Mouse (Mus musculus) MEL (cell line): ENCODE data around the gene Rad51d. TPM values are rescaled to one million over a fixed set of nuclear protein-coding genes. Genes with fewer than 3 reads are reported as not detected.
A peak's percentile ranks its signal among the peaks of the same experiment; 100 is the strongest.

Source experiments
- DNase-seq: peaks from one replicate; pipeline ENCODE4 v3.0.0; 2011; ENCODE audit warnings: low read depth, low spot score
- H3K27ac ChIP-seq: 2 replicates; pipeline ENCODE4 v1.5.1; 2012; ENCODE audit warnings: low read depth, mild to moderate bottlenecking, control low read depth, low read length, moderate library complexity; ENCODE audit not compliant: control insufficient read depth
- H3K27me3 ChIP-seq, 2 experiments: fragments of 150-350 bp in 1 of 2; sonication (generic) in 1 of 2; 2 replicates each; pipeline ENCODE4 v1.6.1; 2012; ENCODE audit warnings: low read length in 2 of 2, mild to moderate bottlenecking in 2 of 2, improper control_type of control experiment in 1 of 2, moderate library complexity in 1 of 2; ENCODE audit not compliant: insufficient read depth in 2 of 2, control insufficient read depth in 1 of 2
- H3K36me3 ChIP-seq, 2 experiments: 2 replicates each; pipeline ENCODE4 v1.6.1; 2012 to 2014; ENCODE audit warnings: low read length in 2 of 2, improper control_type of control experiment in 1 of 2, inconsistent platforms in 1 of 2, mild to moderate bottlenecking in 1 of 2; ENCODE audit not compliant: insufficient read depth in 2 of 2, control insufficient read depth in 1 of 2
- H3K4me1 ChIP-seq, 2 experiments: fragments of 150-350 bp in 1 of 2; sonication (generic) in 1 of 2; 2 replicates each; pipeline ENCODE4 v1.6.1; 2012; ENCODE audit warnings: low read length in 2 of 2, improper control_type of control experiment in 1 of 2, mild to moderate bottlenecking in 1 of 2; ENCODE audit not compliant: insufficient read depth in 2 of 2, control insufficient read depth in 1 of 2
- H3K4me3 ChIP-seq, 2 experiments: fragments of 150-350 bp in 1 of 2; sonication (generic) in 1 of 2; 2 replicates each; pipeline ENCODE4 v1.5.1; 2012; ENCODE audit warnings: low read depth in 2 of 2, low read length in 2 of 2, mild to moderate bottlenecking in 2 of 2, moderate library complexity in 2 of 2, control low read depth in 1 of 2, improper control_type of control experiment in 1 of 2; ENCODE audit not compliant: control insufficient read depth in 1 of 2, insufficient read depth in 1 of 2
- H3K79me2 ChIP-seq: 2 replicates; pipeline ENCODE4 v1.6.1; 2012; ENCODE audit warnings: mild to moderate bottlenecking, low read length, moderate library complexity; ENCODE audit not compliant: control insufficient read depth, poor library complexity, insufficient read depth
- H3K9ac ChIP-seq: 2 replicates; pipeline ENCODE4 v1.6.1; 2012; ENCODE audit warnings: low read depth, mild to moderate bottlenecking, control low read depth, low read length, moderate library complexity; ENCODE audit not compliant: control insufficient read depth, poor library complexity, severe bottlenecking
- H3K9me3 ChIP-seq: fragments of 150-350 bp; sonication (generic); replicated peaks from 2 replicates; pipeline ENCODE4 v1.6.1; 2012; ENCODE audit warnings: mild to moderate bottlenecking, low read length, improper control_type of control experiment, moderate library complexity; ENCODE audit not compliant: insufficient read depth
- BHLHE40 ChIP-seq: IDR thresholded peaks from 2 replicates; pipeline ENCODE4 v1.6.1; 2012; ENCODE audit warnings: low read depth, mild to moderate bottlenecking, inconsistent platforms, low read length, improper control_type of control experiment, borderline replicate concordance
- CHD1 ChIP-seq: IDR thresholded peaks from 2 replicates; pipeline ENCODE4 v1.6.1; 2012; ENCODE audit warnings: low read depth, mild to moderate bottlenecking, inconsistent platforms, low read length, improper control_type of control experiment
- EP300 ChIP-seq, 2 experiments: IDR thresholded peaks; 2 replicates each; pipeline ENCODE4 v1.6.1; 2011; ENCODE audit warnings: improper control_type of control experiment in 2 of 2, low read length in 2 of 2, low read depth in 1 of 2, mild to moderate bottlenecking in 1 of 2
- GABPA ChIP-seq: IDR thresholded peaks from 2 replicates; pipeline ENCODE4 v1.6.1; 2012; ENCODE audit warnings: low read depth, mild to moderate bottlenecking, inconsistent platforms, low read length, improper control_type of control experiment, moderate library complexity
- GATA1 ChIP-seq: IDR thresholded peaks from 2 replicates; pipeline ENCODE4 v1.6.1; 2011; ENCODE audit warnings: low read depth, low read length, improper control_type of control experiment
- HCFC1 ChIP-seq: IDR thresholded peaks from 2 replicates; pipeline ENCODE4 v1.6.1; 2012; ENCODE audit warnings: low read depth, mild to moderate bottlenecking, inconsistent platforms, low read length, improper control_type of control experiment, moderate library complexity
- JUND ChIP-seq: IDR thresholded peaks from 2 replicates; pipeline ENCODE4 v1.6.1; 2011; ENCODE audit warnings: low read depth, mild to moderate bottlenecking, improper control_type of control experiment, low read length
- KAT2A ChIP-seq: conservative IDR thresholded peaks from 2 replicates; pipeline ENCODE4 v1.6.1; 2012; ENCODE audit warnings: low read depth, low read length, improper control_type of control experiment, inconsistent platforms
- MAX ChIP-seq: IDR thresholded peaks from 2 replicates; pipeline ENCODE4 v1.6.1; 2011; ENCODE audit warnings: low read length, improper control_type of control experiment
- MXI1 ChIP-seq: IDR thresholded peaks from 2 replicates; pipeline ENCODE4 v1.6.1; 2011; ENCODE audit warnings: mild to moderate bottlenecking, low read depth, low read length, improper control_type of control experiment
- MYB ChIP-seq: IDR thresholded peaks from 2 replicates; pipeline ENCODE4 v1.6.1; 2011; ENCODE audit warnings: mild to moderate bottlenecking, low read depth, low read length, improper control_type of control experiment
- NELFE ChIP-seq: IDR thresholded peaks from 2 replicates; pipeline ENCODE4 v1.6.1; 2011; ENCODE audit warnings: low read depth, low read length, improper control_type of control experiment
- POLR2A ChIP-seq, 2 experiments: IDR thresholded peaks; 2 replicates each; pipeline ENCODE4 v1.6.1; 2011 to 2012; ENCODE audit warnings: low read length in 2 of 2, mild to moderate bottlenecking in 2 of 2, control low read depth in 1 of 2, improper control_type of control experiment in 1 of 2, low read depth in 1 of 2, moderate library complexity in 1 of 2; ENCODE audit not compliant: control insufficient read depth in 1 of 2, insufficient read depth in 1 of 2, poor library complexity in 1 of 2
- TCF12 ChIP-seq: IDR thresholded peaks from 2 replicates; pipeline ENCODE4 v1.6.1; 2014; ENCODE audit warnings: low read depth, mild to moderate bottlenecking, inconsistent platforms, low read length, improper control_type of control experiment, moderate library complexity
- UBTF ChIP-seq: IDR thresholded peaks from 2 replicates; pipeline ENCODE4 v1.6.1; 2012; ENCODE audit warnings: low read depth, mild to moderate bottlenecking, inconsistent platforms, low read length, improper control_type of control experiment, moderate library complexity, borderline replicate concordance; ENCODE audit not compliant: insufficient read depth
- USF1 ChIP-seq: IDR thresholded peaks from 2 replicates; pipeline ENCODE4 v1.6.1; 2014; ENCODE audit warnings: low read depth, mild to moderate bottlenecking, inconsistent platforms, low read length, improper control_type of control experiment, moderate library complexity
- ZNF384 ChIP-seq: IDR thresholded peaks from 2 replicates; pipeline ENCODE4 v1.6.1; 2012; ENCODE audit warnings: low read depth, mild to moderate bottlenecking, inconsistent platforms, low read length, improper control_type of control experiment
- polyA plus RNA-seq, 2 experiments: library from polyadenylated mRNA; stranded (reverse) in 1 of 2; unstranded in 1 of 2; fragments of >175 nt in 1 of 2; fragments of >200 nt in 1 of 2; gene quantifications; 2 replicates each; pipeline versions ENCODE4 v1.2.1 to v1.2.4; 2012; ENCODE audit warnings: low replicate concordance in 2 of 2, low read depth in 1 of 2; ENCODE audit not compliant: insufficient read length in 2 of 2, insufficient read depth in 1 of 2, missing spikeins in 1 of 2
- total RNA-seq: library from RNA; depleted of rRNA; stranded (reverse); fragments of 300-350 nt; gene quantifications from 2 replicates; pipeline ENCODE4 v1.2.3, GENCODE M21; 2012

Rad51d gene
- total and polyA plus RNA-seq, 3 experiments: 21.1 to 30.0 TPM; not detected in 1

- Histone ChIP-seq H3K79me2 (no peaks in the 10 kb centered on the region), H3K4me1 (peaks cover 0 to 9% of the 10 kb centered on the region in 2 experiments; a peak in 3 of 4 replicates), H3K4me3 (no peak overlapping the region), H3K36me3 (peaks cover 0 to 6% of the 10 kb centered on the region in 2 experiments; a peak in 2 of 4 replicates), H3K27ac (no peak overlapping the region), H3K27me3 (no peaks in the 10 kb centered on the region)
- DNase-seq: no peak
- TF ChIP-seq MYB: no peak
- TF ChIP-seq HCFC1: no peak
- no peak for TF ChIP-seq CHD1
- TF ChIP-seq, all 39 proteins: peak for 0
- Histone ChIP-seq H3K9me3 (no peaks in the 10 kb centered on the region), H3K9ac (no peak overlapping the region)
Measured at GRCm38 (mm10) chr11:82857307-82857848, 33.0 kb downstream of the Rad51d start.

DNA sequence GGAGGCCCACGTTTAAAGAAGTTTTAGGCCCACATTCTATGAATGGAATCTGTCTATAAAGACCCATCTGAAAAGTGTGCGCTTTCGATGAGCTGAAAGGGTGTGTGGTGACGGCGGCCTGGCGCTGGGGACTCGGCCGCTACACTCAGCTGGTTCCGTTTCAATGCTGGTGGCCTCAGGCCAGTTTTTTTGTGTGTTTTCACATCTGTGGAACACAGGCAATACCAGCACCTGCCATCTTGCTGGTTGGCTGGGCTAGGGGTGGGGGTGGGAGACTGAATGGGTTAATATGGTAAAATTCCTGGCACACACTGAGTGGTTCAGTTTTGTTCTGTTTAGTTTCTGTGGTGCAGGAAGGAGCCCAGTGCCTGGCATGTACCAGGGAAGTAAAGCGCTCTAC is 34.4 kb downstream of the Rad51d start:
- H3K27ac ChIP-seq: no peak overlapping the region

DNA sequence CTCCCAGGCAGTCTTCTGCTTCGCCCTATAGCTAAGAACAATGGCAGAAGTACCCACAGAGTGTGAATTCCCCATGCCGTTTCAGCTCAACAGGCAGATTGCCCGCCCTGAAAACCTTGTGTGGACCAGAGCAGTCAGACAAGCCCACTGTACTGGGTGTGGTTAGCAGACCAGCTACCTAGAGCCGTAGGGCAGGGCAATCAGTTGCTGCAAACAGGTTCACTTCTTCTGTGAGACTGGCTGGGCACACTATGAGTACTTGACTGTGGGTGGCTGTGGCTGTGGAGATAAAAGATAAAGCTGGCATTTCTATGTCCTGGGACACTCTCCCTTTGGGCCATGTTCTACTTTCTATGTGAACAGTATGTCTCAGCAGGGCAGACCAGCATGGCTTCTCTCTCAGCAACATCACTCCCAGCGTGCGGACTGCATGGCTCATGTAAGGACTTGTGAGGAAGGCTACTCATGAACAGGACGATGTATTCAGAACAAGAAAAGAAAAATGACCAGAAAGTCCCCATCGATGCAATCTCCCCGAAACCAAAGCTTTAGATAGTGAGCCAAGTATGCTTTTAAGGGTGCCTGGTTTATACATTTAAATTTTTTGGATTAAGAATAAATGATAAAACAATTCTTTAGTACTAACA is 35.0 kb downstream of the Rad51d start:
- Histone ChIP-seq H3K79me2 (no peaks in the 10 kb centered on the region), H3K27me3 (no peaks in the 10 kb centered on the region), H3K4me1 (peaks cover 0 to 6% of the 10 kb centered on the region in 2 experiments; a peak in 2 of 4 replicates)
- TF ChIP-seq KAT2A: no peak
- TF ChIP-seq NELFE: no peak
- 0 out of 2 replicates have a peak, but pooled peaks have one; percentile 17 for TF ChIP-seq GATA1
- no peak for TF ChIP-seq GABPA
- TF ChIP-seq USF1: no peak
- TF ChIP-seq TCF12: 0 out of 2 replicates have a peak, but pooled peaks have one; percentile 19
- TF ChIP-seq, all 39 proteins: peak for 2
- DNase-seq: no peak
- no peak overlapping the region for H3K9ac ChIP-seq
- H3K9me3 ChIP-seq: no peaks in the 10 kb centered on the region
- peaks cover 0 to 6% of the 10 kb centered on the region in 2 experiments; a peak in 2 of 4 replicates for H3K36me3 ChIP-seq
- no peak overlapping the region for H3K4me3 ChIP-seq
- no peak overlapping the region for H3K27ac ChIP-seq

More for the DNA sequence above, 34.4 kb downstream of the Rad51d start:
- TF ChIP-seq ZNF384 (no peak), MAX (no peak), GABPA (no peak), JUND (no peak), MXI1 (no peak), USF1 (no peak), MYB (no peak), POLR2A (IDR thresholded peaks at IDR 0.05; ENCODE audit: control insufficient read depth in 1 of 2, insufficient read depth in 1 of 2, low read depth in 1 of 2, low read length in 2 of 2, poor library complexity in 1 of 2) (no peak), TCF12 (no peak), EP300 (IDR thresholded peaks at IDR 0.05; ENCODE audit: low read depth in 1 of 2, low read length in 2 of 2) (no peak), BHLHE40 (no peak), UBTF (no peak)
- TF ChIP-seq, all 39 proteins: peak for 0
- H3K4me1 ChIP-seq: peaks cover 0 to 6% of the 10 kb centered on the region in 2 experiments; a peak in 2 of 4 replicates
- no peaks in the 10 kb centered on the region for H3K79me2 ChIP-seq
- DNase-seq: no peak
- H3K9ac ChIP-seq: no peak overlapping the region
- H3K4me3 ChIP-seq: no peak overlapping the region
- peaks cover 0 to 6% of the 10 kb centered on the region in 2 experiments; a peak in 2 of 4 replicates for H3K36me3 ChIP-seq
- no peaks in the 10 kb centered on the region for H3K9me3 ChIP-seq
- no peaks in the 10 kb centered on the region for H3K27me3 ChIP-seq
